Mouse (Mus musculus) layer of hippocampus, adult 6 months (tissue): ENCODE measurements around the gene Abcc5. TPM values are rescaled to one million over a fixed set of nuclear protein-coding genes. Genes with fewer than 3 reads are reported as not detected.

ENCODE experiments used
- long read RNA-seq, 2 experiments: library from polyadenylated mRNA; unstranded; transcript quantifications; one replicate each; pipeline ENCODE4 v2.0.0; 2019 to 2020
- polyA plus RNA-seq: library from polyadenylated mRNA; unstranded; fragments of <200 nt; fragmentation: Nextera tagmentation; gene quantifications from 2 replicates; pipeline ENCODE4 v1.2.3, GENCODE M21; 2021

Gene Abcc5
- 49.2 and 59.3 TPM in 2 replicates for polyA plus RNA-seq
- long read RNA-seq, experiment 1, full-length matches to known transcripts, result 11 of 57 reads
- long read RNA-seq, experiment 1, partial matches to known transcripts, result 23 of 57 reads
- long read RNA-seq, experiment 1, other reads (novel, unspliced or antisense), result 23 of 57 reads
- long read RNA-seq, experiment 2, full-length matches to known transcripts, result 90 of 177 reads
- long read RNA-seq, experiment 2, partial matches to known transcripts, result 49 of 177 reads
- long read RNA-seq, experiment 2, other reads (novel, unspliced or antisense), result 38 of 177 reads

GRCm38 (mm10) chr16:20425855-20426598 lies at the start of gene Abcc5:
Abcc5 (minus strand) TSS chr16:20426394.

GRCm38 (mm10) chr16:20325286-20325685 lies 100.9 kb downstream of the Abcc5 start, which contains the start of gene Cyp2ab1:
Cyp2ab1 (minus strand) TSS chr16:20325404.

GRCm38 (mm10) chr16:20301770-20302649 lies 124.2 kb downstream of the Abcc5 start, which contains the start of gene Parl:
Parl (minus strand) TSS chr16:20302387.

Other genes with a start within 250 kb of the Abcc5 start
- 37.3 and 38.1 TPM in 2 replicates for gene Map6d1, start 185.0 kb downstream of the Abcc5 start, polyA plus RNA-seq
- 49.0 and 49.9 TPM in 2 replicates for gene Parl, start 124.0 kb downstream of the Abcc5 start, polyA plus RNA-seq
- not detected in 2 replicates for gene Cyp2ab1, start 101.0 kb downstream of the Abcc5 start, polyA plus RNA-seq
- 27.9 and 32.3 TPM in 2 replicates for gene Eif2b5, start 72.4 kb upstream of the Abcc5 start, polyA plus RNA-seq
- gene Dvl3, start 90.6 kb upstream of the Abcc5 start, polyA plus RNA-seq, result 9.0 and 9.6 TPM in 2 replicates
- gene Ap2m1, start 109.1 kb upstream of the Abcc5 start, polyA plus RNA-seq, result 912 and 945 TPM in 2 replicates
- 48.0 and 55.5 TPM in 2 replicates for gene Abcf3, start 122.2 kb upstream of the Abcc5 start, polyA plus RNA-seq
- 3.9 and 5.3 TPM in 2 replicates for gene Vwa5b2, start 163.1 kb upstream of the Abcc5 start, polyA plus RNA-seq
- gene Eef1akmt4, start 185.2 kb upstream of the Abcc5 start, polyA plus RNA-seq, result 7.2 and 9.4 TPM in 2 replicates
- 0.35 TPM in 1 of 2 replicates, not detected in the other for gene Gm49333, start 185.2 kb upstream of the Abcc5 start, polyA plus RNA-seq
- 13.0 and 15.6 TPM in 2 replicates for gene Alg3, start 185.3 kb upstream of the Abcc5 start, polyA plus RNA-seq
- gene Camk2n2, start 194.9 kb upstream of the Abcc5 start, polyA plus RNA-seq, result 10.9 and 11.3 TPM in 2 replicates
- 6.9 and 8.6 TPM in 2 replicates for gene Ece2, start 203.4 kb upstream of the Abcc5 start, polyA plus RNA-seq
- gene Psmd2, start 225.3 kb upstream of the Abcc5 start, polyA plus RNA-seq, result 152 TPM in 2 replicates
- gene Eif4g1, start 241.9 kb upstream of the Abcc5 start, polyA plus RNA-seq, result 20.0 and 20.5 TPM in 2 replicates